Mouse (Mus musculus): ENCODE data around the gene Nepro.

DNA sequence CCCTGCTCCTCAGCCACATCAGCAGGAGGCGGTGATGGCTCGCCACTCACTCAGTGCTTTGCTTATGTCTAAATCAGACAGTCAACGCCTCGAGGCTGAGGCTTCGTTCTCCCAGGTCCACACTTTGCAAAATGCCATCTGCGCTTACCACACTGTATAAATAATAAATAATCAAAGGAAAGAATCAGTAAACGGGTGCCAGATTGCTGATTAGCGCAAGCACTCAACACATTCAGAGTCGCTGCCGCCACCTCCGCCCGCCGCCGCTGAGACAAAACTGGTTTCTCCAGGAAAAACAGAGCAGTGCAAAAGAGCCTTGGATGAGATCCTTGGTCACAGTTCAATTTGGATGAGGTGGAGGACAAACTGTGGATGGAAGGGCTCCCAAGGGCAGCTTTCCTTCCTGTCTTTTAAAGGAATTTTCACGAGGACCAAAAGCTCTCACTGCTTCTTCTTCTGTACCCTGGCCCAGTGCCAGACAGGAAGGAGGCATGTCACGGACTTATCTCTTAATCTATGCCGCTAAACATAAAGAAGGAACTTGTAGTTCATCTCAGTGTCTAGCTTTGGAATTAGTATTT is 32.5 kb upstream of the Nepro start:
- TF ChIP-seq CTCF (IDR thresholded peaks at IDR 0.05; ENCODE audit: extremely low read depth, insufficient read depth, low read length) (no peak), POLR2A (IDR thresholded peaks at IDR 0.05; ENCODE audit: extremely low read depth, insufficient read depth, low read length) (no peak)
